Mouse (Mus musculus): ENCODE data around the gene Bhmt.

Bhmt gene

GRCm38 (mm10) chr13:93637282-93638245 lies at the start of gene Bhmt:
TSS of gene Bhmt (minus strand) at chr13:93637961.
- DNase-seq (ENCODE audit: low read depth): no peak

- DNase-seq (ENCODE audit: low read depth): no peak
Measured at GRCm38 (mm10) chr13:93687321-93687720, 49.6 kb upstream of the Bhmt start.

GRCm38 (mm10) chr13:93685226-93685625 lies 47.5 kb upstream of the Bhmt start:
- DNase-seq (ENCODE audit: low read depth): no peak

- DNase-seq (ENCODE audit: low read depth): no peak
Measured at GRCm38 (mm10) chr13:93683336-93683735, 45.6 kb upstream of the Bhmt start.

- DNase-seq (ENCODE audit: low read depth): no peak
Measured at GRCm38 (mm10) chr13:93676864-93677263, 39.1 kb upstream of the Bhmt start.

- no peak for DNase-seq (ENCODE audit: low read depth)
Measured at GRCm38 (mm10) chr13:93674131-93674561, 36.4 kb upstream of the Bhmt start, which contains the start of the genes Bhmt2 and Dmgdh. TSS of gene Bhmt2 (minus strand) at chr13:93674302. TSS of gene Dmgdh (plus strand) at chr13:93674433.

GRCm38 (mm10) chr13:93673296-93673695 lies 35.5 kb upstream of the Bhmt start:
- no peak for DNase-seq (ENCODE audit: low read depth)

- DNase-seq (ENCODE audit: low read depth): no peak
Measured at GRCm38 (mm10) chr13:93672371-93672770, 34.6 kb upstream of the Bhmt start.

- no peak for DNase-seq (ENCODE audit: low read depth)
Measured at GRCm38 (mm10) chr13:93667586-93667985, 29.8 kb upstream of the Bhmt start.

- no peak for DNase-seq (ENCODE audit: low read depth)
Measured at GRCm38 (mm10) chr13:93657941-93658340, 20.2 kb upstream of the Bhmt start.

GRCm38 (mm10) chr13:93653382-93653781 lies 15.6 kb upstream of the Bhmt start:
- DNase-seq (ENCODE audit: low read depth): no peak

GRCm38 (mm10) chr13:93648387-93649130 lies 10.8 kb upstream of the Bhmt start:
- DNase-seq (ENCODE audit: low read depth): no peak

GRCm38 (mm10) chr13:93639636-93640035 lies 1.9 kb upstream of the Bhmt start:
- no peak for DNase-seq (ENCODE audit: low read depth)

GRCm38 (mm10) chr13:93636561-93636960 lies 1.2 kb downstream of the Bhmt start:
- no peak for DNase-seq (ENCODE audit: low read depth)

- no peak for DNase-seq (ENCODE audit: low read depth)
Measured at GRCm38 (mm10) chr13:93632927-93633326, 4.8 kb downstream of the Bhmt start.

- no peak for DNase-seq (ENCODE audit: low read depth)
Measured at GRCm38 (mm10) chr13:93630941-93631705, 6.6 kb downstream of the Bhmt start.

- no peak for DNase-seq (ENCODE audit: low read depth)
Measured at GRCm38 (mm10) chr13:93628861-93629260, 8.9 kb downstream of the Bhmt start.

GRCm38 (mm10) chr13:93614361-93614948 lies 23.3 kb downstream of the Bhmt start:
- DNase-seq (ENCODE audit: low read depth): no peak

- no peak for DNase-seq (ENCODE audit: low read depth)
Measured at GRCm38 (mm10) chr13:93613771-93614170, 24.0 kb downstream of the Bhmt start.

- DNase-seq (ENCODE audit: low read depth): peak; percentile 75
Measured at GRCm38 (mm10) chr13:93612660-93613607, 24.8 kb downstream of the Bhmt start.
